Mouse (Mus musculus) cerebellum, adult 9-10 months (tissue): Measurements from ENCODE around the gene Mrpl42.
"Not testable (repeated sequence)": the region's sequence is repeated elsewhere in the genome, so short reads cannot be mapped to it uniquely, and the experiment has no call there.

ENCODE experiments used
- DNase-seq: peaks from one replicate; pipeline ENCODE4 v3.0.0; 2022

Gene Mrpl42

GRCm38 (mm10) chr10:95501463-95502081 lies at the start of gene Mrpl42:
Gene Mrpl42 (minus strand): TSS chr10:95501940.
- DNase-seq, result peak; percentile 89

- DNase-seq, result peak; percentile 48
Measured at GRCm38 (mm10) chr10:95550506-95550905, 48.8 kb upstream of the Mrpl42 start.

GRCm38 (mm10) chr10:95549080-95549479 lies 47.3 kb upstream of the Mrpl42 start:
- DNase-seq, result not testable (repeated sequence)

- DNase-seq, result no peak
Measured at GRCm38 (mm10) chr10:95548154-95548826, 46.5 kb upstream of the Mrpl42 start.

GRCm38 (mm10) chr10:95546178-95546577 lies 44.4 kb upstream of the Mrpl42 start:
- no peak for DNase-seq

- peak; percentile 64 for DNase-seq
Measured at GRCm38 (mm10) chr10:95545051-95545450, 43.3 kb upstream of the Mrpl42 start.

GRCm38 (mm10) chr10:95544651-95545050 lies 42.9 kb upstream of the Mrpl42 start:
- no peak for DNase-seq

GRCm38 (mm10) chr10:95544004-95544403 lies 42.3 kb upstream of the Mrpl42 start:
- DNase-seq, result no peak

GRCm38 (mm10) chr10:95543377-95543776 lies 41.6 kb upstream of the Mrpl42 start:
- no peak for DNase-seq

- DNase-seq, result no peak
Measured at GRCm38 (mm10) chr10:95542916-95543315, 41.2 kb upstream of the Mrpl42 start.

- no peak for DNase-seq
Measured at GRCm38 (mm10) chr10:95539841-95540240, 38.1 kb upstream of the Mrpl42 start.

- no peak for DNase-seq
Measured at GRCm38 (mm10) chr10:95539260-95539659, 37.5 kb upstream of the Mrpl42 start.

GRCm38 (mm10) chr10:95536222-95536541 lies 34.4 kb upstream of the Mrpl42 start:
- DNase-seq, result no peak

- no peak for DNase-seq
Measured at GRCm38 (mm10) chr10:95535399-95536221, 33.9 kb upstream of the Mrpl42 start.

- no peak for DNase-seq
Measured at GRCm38 (mm10) chr10:95533382-95533781, 31.6 kb upstream of the Mrpl42 start.

GRCm38 (mm10) chr10:95532916-95533315 lies 31.2 kb upstream of the Mrpl42 start:
- no peak for DNase-seq

GRCm38 (mm10) chr10:95530551-95531121 lies 28.9 kb upstream of the Mrpl42 start:
- no peak for DNase-seq

GRCm38 (mm10) chr10:95526495-95527122 lies 24.9 kb upstream of the Mrpl42 start:
- no peak for DNase-seq

- no peak for DNase-seq
Measured at GRCm38 (mm10) chr10:95525871-95526270, 24.1 kb upstream of the Mrpl42 start.

- DNase-seq, result no peak
Measured at GRCm38 (mm10) chr10:95525037-95525675, 23.4 kb upstream of the Mrpl42 start.

GRCm38 (mm10) chr10:95517656-95518055 lies 15.9 kb upstream of the Mrpl42 start:
- DNase-seq, result no peak

- peak; percentile 69 for DNase-seq
Measured at GRCm38 (mm10) chr10:95515293-95515931, 13.7 kb upstream of the Mrpl42 start.
